Mouse (Mus musculus): ENCODE results near the gene Mfsd13b.
"Not testable (repeated sequence)": the region's sequence is repeated elsewhere in the genome, so short reads cannot be mapped to it uniquely, and the experiment has no call there.

Mfsd13b gene

DNA sequence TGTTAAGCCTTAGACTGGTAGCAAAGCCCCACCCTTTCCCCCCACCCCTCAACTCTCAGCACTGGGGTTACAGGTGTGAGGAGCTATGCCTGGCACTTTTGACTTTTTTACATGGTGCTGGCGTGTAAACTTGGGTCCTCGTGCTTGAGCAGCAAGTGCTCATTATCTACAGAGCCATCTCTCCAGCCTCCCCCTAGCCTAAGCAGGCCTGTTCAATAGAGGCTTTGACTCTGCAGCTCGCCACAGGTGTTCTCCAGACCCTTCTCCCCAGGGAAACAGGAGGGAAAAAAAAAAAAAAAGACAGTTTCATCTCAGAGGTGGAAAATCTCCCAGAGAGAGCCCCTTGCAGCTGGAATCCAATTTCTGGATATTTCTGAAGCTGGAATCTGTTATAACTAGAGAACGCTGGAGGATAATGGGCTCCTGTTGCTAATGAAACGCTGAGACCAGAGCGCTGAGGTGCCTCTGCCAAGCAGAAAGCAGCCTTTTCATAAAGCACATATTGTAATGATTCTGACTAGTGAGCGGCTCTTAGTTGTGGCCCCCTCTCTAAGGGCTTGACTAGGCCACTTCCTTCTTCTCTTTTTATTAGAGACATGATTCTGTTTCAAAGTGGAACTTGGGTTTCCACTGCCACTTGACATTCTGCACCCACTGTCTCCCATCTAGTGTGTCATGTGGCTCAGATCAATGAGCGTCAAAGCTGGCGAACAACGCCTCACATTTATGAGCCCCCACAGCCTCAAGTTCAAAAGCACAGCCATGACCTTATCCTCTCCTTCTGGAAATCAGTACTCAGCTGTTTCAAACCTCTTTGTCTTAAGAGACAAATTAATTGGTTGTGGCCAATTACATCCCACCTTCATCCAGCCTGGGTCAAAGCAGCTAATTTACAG, 29.7 kb downstream of the Mfsd13b start:
- H3K36me3 ChIP-seq (ENCODE audit: control insufficient read depth, insufficient read depth, low read length, poor library complexity, severe bottlenecking): no peaks in the 10 kb centered on the region
- H3K27me3 ChIP-seq (ENCODE audit: control insufficient read depth, insufficient read depth, low read length, poor library complexity, severe bottlenecking): no peaks in the 10 kb centered on the region
- DNase-seq (ENCODE audit: low read depth, low spot score): no peak

DNA sequence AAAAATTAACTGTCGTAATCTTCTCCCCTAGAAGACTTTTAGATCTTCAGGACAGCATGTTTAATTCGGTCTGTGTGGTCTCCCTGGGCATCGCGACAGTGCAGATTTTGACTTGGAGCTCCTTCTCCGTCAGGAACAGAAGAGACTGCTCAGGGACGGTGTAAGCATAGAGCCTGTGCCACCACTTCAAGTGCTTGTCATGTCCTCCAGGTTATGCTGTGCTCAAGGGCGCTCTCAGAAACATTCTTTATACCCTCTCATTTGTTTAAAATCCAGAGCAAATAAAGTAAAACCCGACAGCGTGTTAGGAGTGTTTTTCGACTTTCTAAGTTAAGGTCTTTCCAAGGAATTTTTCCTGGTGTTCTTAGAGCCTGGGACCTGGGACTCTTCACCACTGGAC, 32.2 kb downstream of the Mfsd13b start:
- H3K27me3 ChIP-seq (ENCODE audit: control insufficient read depth, insufficient read depth, low read length, poor library complexity, severe bottlenecking): no peaks in the 10 kb centered on the region
- no peaks in the 10 kb centered on the region for H3K36me3 ChIP-seq (ENCODE audit: control insufficient read depth, insufficient read depth, low read length, poor library complexity, severe bottlenecking)
- DNase-seq (ENCODE audit: low read depth, low spot score): no peak

DNA sequence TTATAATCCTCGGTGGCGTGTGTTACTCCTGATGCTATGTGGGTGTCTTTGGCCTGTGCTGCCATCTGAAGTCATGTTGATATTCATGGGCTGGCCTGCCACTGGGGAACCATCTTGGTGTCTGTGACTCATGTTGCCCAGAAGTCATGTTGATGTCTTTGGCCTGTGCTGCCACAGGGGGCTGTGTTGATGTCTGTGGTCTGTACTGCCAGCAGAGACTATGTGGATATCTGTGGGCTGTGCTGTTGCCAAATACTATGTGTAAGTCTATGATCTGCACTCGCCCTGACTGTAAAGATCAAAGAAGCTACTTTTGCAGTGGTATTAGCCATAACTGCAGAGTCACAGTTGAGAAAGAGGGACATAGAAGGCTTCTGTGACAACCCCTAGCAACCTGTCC, 36.5 kb downstream of the Mfsd13b start:
- no peaks in the 10 kb centered on the region for H3K36me3 ChIP-seq (ENCODE audit: control insufficient read depth, insufficient read depth, low read length, poor library complexity, severe bottlenecking)
- no peaks in the 10 kb centered on the region for H3K27me3 ChIP-seq (ENCODE audit: control insufficient read depth, insufficient read depth, low read length, poor library complexity, severe bottlenecking)
- DNase-seq (ENCODE audit: low read depth, low spot score): no peak

DNA sequence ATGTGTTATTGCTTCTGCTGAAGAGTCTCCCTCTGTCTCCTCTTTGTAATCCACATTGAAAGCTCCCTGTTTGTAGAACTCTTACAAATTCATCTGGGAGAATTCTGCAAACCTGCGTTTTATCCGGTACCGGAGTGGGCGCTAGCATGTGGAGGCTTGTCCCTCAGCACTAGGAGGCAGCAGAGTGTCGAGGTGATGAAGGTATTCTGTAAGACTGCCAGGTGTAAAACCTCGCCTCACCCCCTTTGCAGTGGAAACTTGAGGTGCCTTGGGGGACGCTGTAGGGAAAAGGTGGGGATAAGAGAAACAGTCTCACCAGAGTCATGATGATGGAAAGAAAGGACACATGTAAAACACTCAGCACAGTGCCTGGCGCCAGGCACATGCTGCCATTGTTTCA, 38.0 kb downstream of the Mfsd13b start:
- no peaks in the 10 kb centered on the region for H3K36me3 ChIP-seq (ENCODE audit: control insufficient read depth, insufficient read depth, low read length, poor library complexity, severe bottlenecking)
- no peaks in the 10 kb centered on the region for H3K27me3 ChIP-seq (ENCODE audit: control insufficient read depth, insufficient read depth, low read length, poor library complexity, severe bottlenecking)
- DNase-seq (ENCODE audit: low read depth, low spot score): peak; percentile 9

DNA sequence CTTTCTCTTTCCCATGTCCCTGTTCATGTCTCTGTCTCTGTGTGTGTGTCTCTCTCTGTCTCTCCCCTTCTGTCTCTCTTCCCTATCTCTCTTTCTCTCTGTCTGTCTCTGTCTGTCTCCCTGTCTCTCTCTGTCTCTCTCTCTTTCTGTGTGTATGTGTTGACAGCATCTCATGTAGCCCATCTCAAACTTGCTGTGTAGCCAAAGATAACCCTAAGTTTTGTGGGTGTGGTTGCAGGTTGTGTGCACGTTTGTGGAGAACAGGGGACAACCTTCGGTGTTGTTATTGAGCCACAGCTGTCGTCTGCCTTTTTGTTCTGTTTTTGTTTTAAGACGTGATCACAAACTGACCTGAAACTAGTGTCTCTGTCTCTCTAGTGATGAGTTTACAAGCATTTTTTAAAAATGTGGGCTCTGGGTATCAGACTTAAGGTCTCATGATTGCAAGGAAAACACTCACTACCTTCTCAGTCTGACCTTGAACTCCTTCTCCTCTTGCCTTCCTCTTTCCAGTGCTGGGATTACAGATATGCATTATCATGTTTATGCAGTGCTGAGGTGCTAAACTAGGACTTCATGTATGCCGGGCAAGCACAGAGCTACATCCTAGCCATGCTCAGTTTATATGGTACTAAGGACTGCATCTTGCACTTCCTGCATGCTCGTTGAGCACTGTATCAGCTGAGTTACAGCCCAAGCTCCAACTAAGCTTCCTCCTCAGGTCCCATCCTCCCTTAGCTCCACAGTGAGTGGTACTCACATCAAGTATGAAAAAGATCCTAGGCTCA, 43.1 kb downstream of the Mfsd13b start:
- DNase-seq (ENCODE audit: low read depth, low spot score): no peak
- H3K36me3 ChIP-seq (ENCODE audit: control insufficient read depth, insufficient read depth, low read length, poor library complexity, severe bottlenecking): no peaks in the 10 kb centered on the region
- H3K27me3 ChIP-seq (ENCODE audit: control insufficient read depth, insufficient read depth, low read length, poor library complexity, severe bottlenecking): no peaks in the 10 kb centered on the region

DNA sequence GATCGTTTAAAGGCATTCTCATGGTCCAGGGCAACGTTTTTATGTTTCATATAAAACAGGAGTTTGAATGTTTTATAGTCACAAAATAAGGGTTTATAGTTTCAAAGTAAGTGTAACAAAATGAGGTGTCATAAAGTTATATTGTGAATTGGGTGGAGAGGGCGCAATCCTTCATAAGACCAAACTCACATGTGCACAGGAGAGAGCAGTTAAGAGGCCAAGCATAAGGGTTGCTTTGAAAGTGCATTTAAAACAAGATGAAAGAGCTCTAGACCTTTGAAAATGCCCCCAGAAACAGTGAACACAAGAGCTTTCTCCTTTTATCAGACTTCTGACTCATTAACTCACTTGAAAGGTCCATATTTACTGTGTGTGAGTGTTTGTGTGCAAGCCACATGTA, 44.0 kb downstream of the Mfsd13b start:
- no peak for DNase-seq (ENCODE audit: low read depth, low spot score)
- Histone ChIP-seq H3K27me3 (ENCODE audit: control insufficient read depth, insufficient read depth, low read length, poor library complexity, severe bottlenecking) (no peaks in the 10 kb centered on the region), H3K36me3 (ENCODE audit: control insufficient read depth, insufficient read depth, low read length, poor library complexity, severe bottlenecking) (no peaks in the 10 kb centered on the region)

DNA sequence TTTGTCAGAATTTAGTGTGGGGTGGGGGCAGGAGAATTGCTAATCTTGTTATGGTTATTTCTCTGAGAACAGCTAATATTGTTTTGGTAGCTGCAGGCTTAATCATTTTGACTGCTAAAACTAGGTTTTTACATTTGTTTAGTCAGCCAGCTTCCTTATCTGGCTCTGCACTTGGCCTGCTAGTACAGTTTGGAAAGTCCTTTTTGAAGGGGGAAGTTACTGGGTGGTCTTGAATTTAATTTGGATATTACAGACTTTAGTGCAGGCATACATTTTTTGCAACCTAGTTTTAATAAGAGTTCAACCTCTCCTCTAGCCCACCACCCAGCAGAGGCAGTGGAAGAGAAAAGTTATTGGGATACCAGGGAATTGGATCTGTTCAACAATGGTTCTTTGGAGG, 47.6 kb downstream of the Mfsd13b start:
- H3K36me3 ChIP-seq (ENCODE audit: control insufficient read depth, insufficient read depth, low read length, poor library complexity, severe bottlenecking); H3K27me3 ChIP-seq (ENCODE audit: control insufficient read depth, insufficient read depth, low read length, poor library complexity, severe bottlenecking); DNase-seq (ENCODE audit: low read depth, low spot score): not testable (repeated sequence)

DNA sequence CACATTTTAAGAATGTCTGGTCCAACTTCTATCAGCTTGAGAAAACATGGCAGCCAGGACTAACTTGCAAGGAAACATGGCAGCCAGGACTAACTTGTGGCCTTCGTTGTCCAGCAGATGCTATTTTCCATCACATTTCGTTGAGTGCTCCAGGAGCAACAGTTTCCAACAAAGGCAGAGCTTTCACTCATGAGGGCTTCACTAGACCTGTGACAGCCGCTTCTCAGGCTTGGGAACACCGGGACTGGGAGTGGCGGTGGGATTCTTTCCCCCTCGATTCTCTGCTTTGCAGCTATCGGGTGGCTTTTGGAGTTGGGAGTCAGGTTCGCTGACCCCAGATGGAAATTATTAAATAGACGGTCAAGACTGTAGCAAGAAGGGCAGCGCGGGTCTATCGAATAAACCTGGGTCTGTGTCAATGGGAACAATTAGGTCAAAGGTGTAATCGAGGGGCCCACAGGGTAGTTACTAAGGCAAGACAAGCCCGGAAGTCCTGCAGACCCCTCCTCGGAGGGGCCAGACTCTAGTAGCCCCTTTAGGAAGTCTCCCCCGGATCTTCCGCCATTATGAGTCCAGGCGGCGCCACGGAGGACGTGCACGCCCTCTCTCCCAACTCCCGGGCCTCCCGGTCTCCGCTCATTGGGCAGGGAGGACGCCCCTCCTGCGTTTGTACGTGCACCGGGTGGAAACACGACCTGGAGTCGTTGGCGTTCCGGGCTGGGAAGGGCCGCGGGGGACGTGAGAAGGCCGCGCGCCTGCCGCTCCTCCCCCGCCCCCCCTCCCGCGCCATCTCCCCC, 51.7 kb downstream of the Mfsd13b start, which contains the start of gene Mettl9:
TSS of gene Mettl9 (plus strand) at position 590 of the 797 bp plus-strand sequence.
- peak; percentile 95 for DNase-seq (ENCODE audit: low read depth, low spot score)
- H3K27me3 ChIP-seq (ENCODE audit: control insufficient read depth, insufficient read depth, low read length, poor library complexity, severe bottlenecking): no peaks in the 10 kb centered on the region
- no peaks in the 10 kb centered on the region for H3K36me3 ChIP-seq (ENCODE audit: control insufficient read depth, insufficient read depth, low read length, poor library complexity, severe bottlenecking)

DNA sequence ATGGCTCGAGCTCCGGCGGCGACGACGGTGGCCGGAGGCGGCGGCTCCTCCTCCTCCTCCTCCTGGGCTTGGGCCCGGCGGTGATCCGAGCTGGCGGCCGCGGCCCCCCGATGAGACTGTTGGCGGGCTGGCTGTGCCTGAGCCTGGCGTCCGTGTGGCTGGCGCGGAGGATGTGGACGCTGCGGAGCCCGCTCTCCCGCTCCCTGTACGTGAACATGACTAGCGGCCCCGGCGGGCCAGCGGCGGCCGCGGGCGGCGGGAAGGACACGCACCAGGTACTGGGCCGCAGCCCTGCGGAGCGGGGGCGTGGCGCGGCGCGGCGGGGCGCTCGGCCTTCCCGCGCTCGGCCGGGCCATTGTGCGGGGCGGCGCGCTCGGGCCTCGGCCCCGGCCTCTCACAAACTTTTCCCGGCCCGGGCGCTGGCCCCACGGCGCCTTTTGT, 52.4 kb downstream of the Mfsd13b start:
- no peak for DNase-seq (ENCODE audit: low read depth, low spot score)
- Histone ChIP-seq H3K36me3 (ENCODE audit: control insufficient read depth, insufficient read depth, low read length, poor library complexity, severe bottlenecking) (no peaks in the 10 kb centered on the region), H3K27me3 (ENCODE audit: control insufficient read depth, insufficient read depth, low read length, poor library complexity, severe bottlenecking) (no peaks in the 10 kb centered on the region)

DNA sequence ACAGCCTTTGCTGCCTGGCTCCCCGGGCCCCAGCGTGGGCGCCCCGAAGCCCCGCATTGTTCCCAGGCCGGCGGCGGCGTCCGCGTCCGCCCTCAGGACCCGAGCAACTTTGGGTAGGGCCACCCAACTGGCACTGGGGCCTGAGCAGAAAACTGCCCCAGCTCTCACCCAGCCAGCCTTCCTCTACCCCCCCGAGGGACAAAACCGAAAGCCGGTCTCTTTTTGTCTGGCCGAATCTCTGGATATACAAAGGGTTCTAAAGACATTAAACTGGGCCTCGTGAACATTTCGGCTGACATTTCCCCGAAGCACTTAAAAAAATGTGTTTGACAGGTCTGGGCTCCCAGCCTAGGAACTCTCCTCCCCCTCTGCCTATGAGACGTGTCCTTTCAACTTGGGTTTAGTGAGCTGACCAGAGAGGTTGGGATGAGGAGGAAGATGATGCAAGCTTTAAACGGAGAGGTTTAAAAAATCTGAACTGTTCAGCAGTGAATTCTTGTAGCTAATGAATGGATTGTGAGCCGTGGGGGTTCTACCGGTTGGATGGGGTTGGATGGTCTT, 52.9 kb downstream of the Mfsd13b start:
- peak; percentile 19 for DNase-seq (ENCODE audit: low read depth, low spot score)
- Histone ChIP-seq H3K27me3 (ENCODE audit: control insufficient read depth, insufficient read depth, low read length, poor library complexity, severe bottlenecking) (no peaks in the 10 kb centered on the region), H3K36me3 (ENCODE audit: control insufficient read depth, insufficient read depth, low read length, poor library complexity, severe bottlenecking) (no peaks in the 10 kb centered on the region)

DNA sequence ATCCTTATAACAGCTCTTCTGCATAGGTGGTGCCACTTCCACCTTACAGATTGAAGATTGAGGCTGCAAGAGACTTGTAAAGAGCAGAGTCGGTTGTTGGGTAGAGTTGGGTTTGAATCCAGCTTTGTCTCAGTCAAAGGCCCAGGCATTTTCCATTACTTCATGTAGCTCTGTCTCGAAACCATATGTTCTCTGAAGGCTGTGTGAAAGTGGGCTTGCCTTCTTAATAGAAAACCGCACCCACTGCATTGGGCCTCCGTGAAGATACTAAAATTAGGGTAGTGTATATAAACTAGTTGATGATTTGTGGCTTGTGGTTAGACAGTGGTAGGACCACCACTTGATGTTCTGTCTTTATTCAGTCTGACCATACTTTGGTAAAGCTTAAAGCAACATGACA, 58.3 kb downstream of the Mfsd13b start:
- DNase-seq (ENCODE audit: low read depth, low spot score): no peak
- Histone ChIP-seq H3K27me3 (ENCODE audit: control insufficient read depth, insufficient read depth, low read length, poor library complexity, severe bottlenecking) (no peaks in the 10 kb centered on the region), H3K36me3 (ENCODE audit: control insufficient read depth, insufficient read depth, low read length, poor library complexity, severe bottlenecking) (no peaks in the 10 kb centered on the region)

DNA sequence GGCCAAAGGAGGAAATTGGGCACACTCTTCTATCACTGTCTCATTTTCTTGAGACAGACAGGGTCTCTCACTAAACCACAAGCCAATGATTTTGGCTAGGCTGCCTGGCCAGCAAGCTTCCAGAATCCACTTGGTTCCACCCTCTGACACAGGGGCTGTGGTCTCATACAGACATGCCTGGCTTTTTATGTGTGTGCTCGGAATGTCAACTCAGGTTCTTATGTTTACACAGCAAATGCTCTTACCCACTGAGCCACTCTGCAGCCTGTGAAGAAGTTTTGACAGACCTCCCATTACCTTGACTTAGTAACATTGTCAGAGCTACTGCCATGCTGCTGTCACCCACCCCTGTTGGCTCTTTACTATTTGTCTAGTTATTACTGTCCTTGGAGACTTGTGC, 59.7 kb downstream of the Mfsd13b start:
- H3K27me3 ChIP-seq (ENCODE audit: control insufficient read depth, insufficient read depth, low read length, poor library complexity, severe bottlenecking): no peaks in the 10 kb centered on the region
- no peak for DNase-seq (ENCODE audit: low read depth, low spot score)
- H3K36me3 ChIP-seq (ENCODE audit: control insufficient read depth, insufficient read depth, low read length, poor library complexity, severe bottlenecking): no peaks in the 10 kb centered on the region

DNA sequence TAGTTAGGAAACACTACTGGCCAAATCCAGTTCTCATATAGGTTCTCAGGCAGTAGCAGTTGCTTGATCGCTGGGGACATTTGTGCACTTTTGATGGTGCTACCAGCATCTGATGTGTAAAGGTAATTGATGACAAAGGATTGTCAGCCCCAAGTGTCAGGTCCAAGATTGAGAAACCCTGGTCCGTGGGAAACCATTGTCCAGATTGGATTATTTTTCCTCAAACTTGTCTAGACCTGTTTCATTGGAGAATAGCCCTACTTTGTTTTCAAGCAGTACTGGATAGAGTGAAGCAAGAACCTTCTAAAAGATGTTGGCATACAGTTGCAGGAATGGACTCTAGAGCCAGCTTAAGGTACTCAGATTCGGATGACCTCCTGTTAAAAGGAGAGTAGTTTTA, 60.7 kb downstream of the Mfsd13b start:
- Histone ChIP-seq H3K27me3 (ENCODE audit: control insufficient read depth, insufficient read depth, low read length, poor library complexity, severe bottlenecking) (no peaks in the 10 kb centered on the region), H3K36me3 (ENCODE audit: control insufficient read depth, insufficient read depth, low read length, poor library complexity, severe bottlenecking) (no peaks in the 10 kb centered on the region)
- DNase-seq (ENCODE audit: low read depth, low spot score): no peak

DNA sequence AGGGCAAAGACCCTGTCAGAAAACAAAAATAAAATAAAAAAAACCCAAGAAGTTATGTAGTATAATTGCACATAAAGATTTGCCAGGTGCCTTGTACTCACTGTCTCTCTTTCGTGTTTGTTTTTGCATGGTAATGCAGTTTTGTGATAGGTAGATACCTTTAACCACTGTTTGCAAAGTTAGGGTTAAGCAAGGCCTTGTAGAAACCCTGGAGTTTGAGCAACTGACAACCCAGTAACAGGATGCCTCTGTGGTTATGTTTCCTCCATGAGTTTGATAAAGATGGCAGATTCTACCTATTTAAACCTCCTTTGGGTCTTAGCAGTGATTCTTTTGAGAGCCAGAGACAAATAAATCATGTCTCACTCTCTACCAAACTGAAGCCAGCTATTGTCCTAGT, 61.2 kb downstream of the Mfsd13b start:
- no peaks in the 10 kb centered on the region for H3K27me3 ChIP-seq (ENCODE audit: control insufficient read depth, insufficient read depth, low read length, poor library complexity, severe bottlenecking)
- DNase-seq (ENCODE audit: low read depth, low spot score): no peak
- H3K36me3 ChIP-seq (ENCODE audit: control insufficient read depth, insufficient read depth, low read length, poor library complexity, severe bottlenecking): no peaks in the 10 kb centered on the region; the same call in 1 of the 2 replicates
